Mouse (Mus musculus) neural tube, embryonic 12.5 days (tissue): Measurements from ENCODE around the gene Adgb. TPM values are rescaled to one million over a fixed set of nuclear protein-coding genes. Genes with fewer than 3 reads are reported as not detected.

Experiments used
- ATAC-seq: fragments of 200-750 bp; cut with Nextera tagmentation; 2 replicates; pipeline ENCODE4 v1.8.0; 2017; ENCODE audit warnings: low read depth, mild to moderate bottlenecking, moderate TSS enrichment, moderate library complexity; ENCODE audit not compliant: low FRiP score
- H3K27ac ChIP-seq: fragments of 300-500 bp; sonication (generic); 2 replicates; pipeline ENCODE4 v1.5.1; 2016
- H3K27me3 ChIP-seq: fragments of 300-500 bp; sonication (generic); replicated peaks from 2 replicates; pipeline ENCODE4 v1.6.1; 2016; ENCODE audit warnings: mild to moderate bottlenecking
- H3K36me3 ChIP-seq: fragments of 300-500 bp; sonication (generic); 2 replicates; pipeline ENCODE4 v1.6.1; 2016; ENCODE audit warnings: mild to moderate bottlenecking
- H3K4me1 ChIP-seq: fragments of 300-500 bp; sonication (generic); 2 replicates; pipeline ENCODE4 v1.6.1; 2016
- H3K4me2 ChIP-seq: fragments of 300-500 bp; sonication (generic); replicated peaks from 2 replicates; pipeline ENCODE4 v1.6.1; 2016; ENCODE audit warnings: mild to moderate bottlenecking
- H3K4me3 ChIP-seq: fragments of 300-500 bp; sonication (generic); 2 replicates; pipeline ENCODE4 v1.5.1; 2016
- H3K9ac ChIP-seq: fragments of 300-500 bp; sonication (generic); 2 replicates; pipeline ENCODE4 v1.6.1; 2016; ENCODE audit warnings: mild to moderate bottlenecking
- H3K9me3 ChIP-seq: fragments of 300-500 bp; sonication (generic); 2 replicates; pipeline ENCODE4 v1.6.1; 2016; ENCODE audit warnings: mild to moderate bottlenecking
- WGBS: fragments of 180-500 bp; shearing (Covaris S2); methylation state at CpG from one replicate; pipeline ENCODE4 v1.1.7; 2016; 5-methylcytosine and 5-hydroxymethylcytosine counted together
- polyA plus RNA-seq: library from polyadenylated mRNA; unstranded; fragments of >200 nt; fragmentation: Nextera tagmentation; extraction: Ambion mirVana; gene quantifications from 2 replicates; pipeline ENCODE4 v1.2.1, GENCODE M21; 2016

Gene Adgb
- polyA plus RNA-seq, 1 experiment from 2014 or later: 0.11 TPM

- no peak for ATAC-seq
- WGBS: 90% methylated on average over 11 of the region's 11 CpGs
- 0 out of 2 replicates have a peak, but pooled peaks cover 3% of the 10 kb centered on the region for H3K4me1 ChIP-seq
These were observed 149.2 kb downstream of the Adgb start for GRCm38 (mm10) chr10:10322961-10323360.

GRCm38 (mm10) chr10:10321119-10321781, 150.9 kb downstream of the Adgb start:
- Histone ChIP-seq H3K27ac (no peak overlapping the region), H3K27me3 (no peaks in the 10 kb centered on the region; the same call in 1 of the 2 replicates), H3K9me3 (no peaks in the 10 kb centered on the region), H3K4me3 (no peak overlapping the region), H3K4me1 (0 out of 2 replicates have a peak, but pooled peaks cover 3% of the 10 kb centered on the region), H3K4me2 (peak overlapping the region; percentile 51), H3K36me3 (no peaks in the 10 kb centered on the region), H3K9ac (no peak overlapping the region)
- ATAC-seq: peak; percentile 97
- 13% methylated on average over 20 of the region's 20 CpGs for WGBS

More at GRCm38 (mm10) chr10:10322961-10323360, 149.2 kb downstream of the Adgb start:
- Histone ChIP-seq H3K27ac (no peak overlapping the region), H3K27me3 (no peaks in the 10 kb centered on the region; the same call in 1 of the 2 replicates), H3K9me3 (no peaks in the 10 kb centered on the region), H3K4me3 (no peak overlapping the region), H3K36me3 (no peaks in the 10 kb centered on the region), H3K9ac (no peak overlapping the region), H3K4me2 (no peak overlapping the region)

GRCm38 (mm10) chr10:10320364-10321083, 151.6 kb downstream of the Adgb start:
- Histone ChIP-seq H3K9me3 (no peaks in the 10 kb centered on the region), H3K4me3 (no peak overlapping the region), H3K4me2 (peak overlapping the region; percentile 51), H3K36me3 (no peaks in the 10 kb centered on the region), H3K4me1 (0 out of 2 replicates have a peak, but pooled peaks cover 3% of the 10 kb centered on the region), H3K9ac (no peak overlapping the region), H3K27me3 (no peaks in the 10 kb centered on the region; the same call in 1 of the 2 replicates), H3K27ac (no peak overlapping the region)
- 56% methylated on average over 10 of the region's 10 CpGs for WGBS
- ATAC-seq: peak; percentile 15; the same call in 1 of the 2 replicates

- Histone ChIP-seq H3K36me3 (no peaks in the 10 kb centered on the region), H3K4me1 (0 out of 2 replicates have a peak, but pooled peaks cover 3% of the 10 kb centered on the region), H3K27me3 (no peaks in the 10 kb centered on the region; the same call in 1 of the 2 replicates), H3K4me3 (no peak overlapping the region), H3K4me2 (no peak overlapping the region), H3K9me3 (no peaks in the 10 kb centered on the region), H3K9ac (no peak overlapping the region), H3K27ac (no peak overlapping the region)
- 80% methylated on average over 3 of the region's 3 CpGs for WGBS
- ATAC-seq: no peak
These were observed 154.0 kb downstream of the Adgb start for GRCm38 (mm10) chr10:10318086-10318485.

GRCm38 (mm10) chr10:10315631-10316030, 156.5 kb downstream of the Adgb start:
- WGBS: 88% methylated on average over 2 of the region's 2 CpGs
- H3K27me3 ChIP-seq: no peaks in the 10 kb centered on the region
- H3K4me1 ChIP-seq: 0 out of 2 replicates have a peak, but pooled peaks cover 3% of the 10 kb centered on the region
- no peak overlapping the region for H3K27ac ChIP-seq
- no peaks in the 10 kb centered on the region for H3K9me3 ChIP-seq
- no peaks in the 10 kb centered on the region for H3K36me3 ChIP-seq
- H3K4me3 ChIP-seq: no peak overlapping the region
- H3K9ac ChIP-seq: no peak overlapping the region
- ATAC-seq: no peak
- H3K4me2 ChIP-seq: no peak overlapping the region

- H3K27me3 ChIP-seq: no peaks in the 10 kb centered on the region
- WGBS: 88% methylated on average over 5 of the region's 5 CpGs
- H3K4me1 ChIP-seq: no peaks in the 10 kb centered on the region
- no peaks in the 10 kb centered on the region for H3K9me3 ChIP-seq
- no peak for ATAC-seq
- no peak overlapping the region for H3K9ac ChIP-seq
- no peak overlapping the region for H3K4me2 ChIP-seq
- no peaks in the 10 kb centered on the region for H3K36me3 ChIP-seq
- H3K4me3 ChIP-seq: no peak overlapping the region
- H3K27ac ChIP-seq: no peak overlapping the region
These were observed 157.6 kb downstream of the Adgb start for GRCm38 (mm10) chr10:10314521-10314920.

- Histone ChIP-seq H3K4me2 (no peak overlapping the region), H3K9ac (no peak overlapping the region), H3K9me3 (no peaks in the 10 kb centered on the region), H3K27me3 (no peaks in the 10 kb centered on the region), H3K4me3 (no peak overlapping the region), H3K27ac (no peak overlapping the region), H3K36me3 (no peaks in the 10 kb centered on the region), H3K4me1 (no peaks in the 10 kb centered on the region)
- 79% methylated on average over 8 of the region's 8 CpGs for WGBS
- ATAC-seq: no peak
These were observed 162.2 kb downstream of the Adgb start for GRCm38 (mm10) chr10:10309877-10310426.

- no peaks in the 10 kb centered on the region for H3K9me3 ChIP-seq
- no peaks in the 10 kb centered on the region for H3K27me3 ChIP-seq
- no peaks in the 10 kb centered on the region for H3K4me1 ChIP-seq
- no peaks in the 10 kb centered on the region for H3K36me3 ChIP-seq
- H3K4me2 ChIP-seq: no peak overlapping the region
- 65% methylated on average over 4 of the region's 4 CpGs for WGBS
- no peak overlapping the region for H3K4me3 ChIP-seq
- no peak overlapping the region for H3K9ac ChIP-seq
- ATAC-seq: no peak
- H3K27ac ChIP-seq: no peak overlapping the region
These were observed 163.1 kb downstream of the Adgb start for GRCm38 (mm10) chr10:10309056-10309455.

- no peak overlapping the region for H3K4me2 ChIP-seq
These were observed 164.7 kb downstream of the Adgb start for GRCm38 (mm10) chr10:10307384-10307783.

GRCm38 (mm10) chr10:10304370-10304769, 167.8 kb downstream of the Adgb start:
- no peak overlapping the region for H3K4me3 ChIP-seq
- H3K9ac ChIP-seq: no peak overlapping the region
- no peak overlapping the region for H3K4me2 ChIP-seq
- H3K27ac ChIP-seq: no peak overlapping the region
- peaks cover 2% of the 10 kb centered on the region; the same call in 1 of the 2 replicates for H3K4me1 ChIP-seq
- H3K36me3 ChIP-seq: no peaks in the 10 kb centered on the region
- 71% methylated on average over 4 of the region's 4 CpGs for WGBS
- H3K9me3 ChIP-seq: no peaks in the 10 kb centered on the region
- ATAC-seq: no peak
- H3K27me3 ChIP-seq: no peaks in the 10 kb centered on the region

More at GRCm38 (mm10) chr10:10307384-10307783, 164.7 kb downstream of the Adgb start:
- Histone ChIP-seq H3K9me3 (no peaks in the 10 kb centered on the region), H3K4me1 (no peaks in the 10 kb centered on the region), H3K36me3 (no peaks in the 10 kb centered on the region), H3K4me3 (no peak overlapping the region), H3K9ac (no peak overlapping the region), H3K27me3 (no peaks in the 10 kb centered on the region), H3K27ac (no peak overlapping the region)
- no peak for ATAC-seq
- WGBS: 90% methylated on average over 5 of the region's 5 CpGs

- no peak overlapping the region for H3K4me3 ChIP-seq
These were observed 170.4 kb downstream of the Adgb start for GRCm38 (mm10) chr10:10301692-10302091.

GRCm38 (mm10) chr10:10300915-10301439, 171.1 kb downstream of the Adgb start:
- Histone ChIP-seq H3K9ac (no peak overlapping the region), H3K27me3 (no peaks in the 10 kb centered on the region), H3K9me3 (no peaks in the 10 kb centered on the region), H3K4me3 (no peak overlapping the region), H3K36me3 (no peaks in the 10 kb centered on the region), H3K27ac (no peak overlapping the region), H3K4me2 (no peak overlapping the region), H3K4me1 (peaks cover 2% of the 10 kb centered on the region; the same call in 1 of the 2 replicates)
- 0 out of 2 replicates have a peak, but pooled peaks have one; percentile 35 for ATAC-seq
- WGBS: 16% methylated on average over 8 of the region's 8 CpGs

More at GRCm38 (mm10) chr10:10301692-10302091, 170.4 kb downstream of the Adgb start:
- Histone ChIP-seq H3K9me3 (no peaks in the 10 kb centered on the region), H3K36me3 (no peaks in the 10 kb centered on the region), H3K4me2 (no peak overlapping the region), H3K27ac (no peak overlapping the region), H3K4me1 (peaks cover 2% of the 10 kb centered on the region; the same call in 1 of the 2 replicates), H3K9ac (no peak overlapping the region), H3K27me3 (no peaks in the 10 kb centered on the region)
- ATAC-seq: no peak
- 10% methylated on average over 4 of the region's 4 CpGs for WGBS
